Mouse (Mus musculus) lung, embryonic 14.5 days (tissue): ENCODE data around the gene Rnase12. TPM values are rescaled to one million over a fixed set of nuclear protein-coding genes. Genes with fewer than 3 reads are reported as not detected.
A peak's percentile ranks its signal among the peaks of the same experiment; 100 is the strongest.

ENCODE experiments used
- ATAC-seq: fragments of 200-750 bp; cut with Nextera tagmentation; 2 replicates; pipeline ENCODE4 v1.8.0; 2017; ENCODE audit warnings: mild to moderate bottlenecking, moderate TSS enrichment, moderate library complexity; ENCODE audit not compliant: insufficient read depth
- DNase-seq: peaks from one replicate; pipeline ENCODE4 v3.0.0-alpha.2; 2015
- H3K27ac ChIP-seq: fragments of 300-500 bp; sonication (generic); 2 replicates; pipeline ENCODE4 v1.5.1; 2014; ENCODE audit warnings: low read depth, mild to moderate bottlenecking, moderate library complexity
- H3K27me3 ChIP-seq: fragments of 300-500 bp; sonication (generic); 2 replicates; pipeline ENCODE4 v1.6.1; 2014; ENCODE audit warnings: low read length, control low read depth; ENCODE audit not compliant: insufficient read depth
- H3K36me3 ChIP-seq: fragments of 300-500 bp; sonication (generic); 2 replicates; pipeline ENCODE4 v1.6.1; 2014; ENCODE audit warnings: control low read depth; ENCODE audit not compliant: insufficient read depth
- H3K4me1 ChIP-seq: fragments of 300-500 bp; sonication (generic); 2 replicates; pipeline ENCODE4 v1.6.1; 2014; ENCODE audit warnings: antibody characterized with exemption, control low read depth; ENCODE audit not compliant: insufficient read depth
- H3K4me2 ChIP-seq: fragments of 300-500 bp; sonication (generic); 2 replicates; pipeline ENCODE4 v1.6.1; 2014; ENCODE audit warnings: mild to moderate bottlenecking
- H3K4me3 ChIP-seq: fragments of 300-500 bp; sonication (generic); 2 replicates; pipeline ENCODE4 v1.5.1; 2014; ENCODE audit warnings: low read depth, low read length
- H3K9ac ChIP-seq: fragments of 300-500 bp; sonication (generic); 2 replicates; pipeline ENCODE4 v1.6.1; 2014
- H3K9me3 ChIP-seq: fragments of 300-500 bp; sonication (generic); 2 replicates; pipeline ENCODE4 v1.6.1; 2016; ENCODE audit warnings: low read depth, low read length, control low read depth
- CTCF ChIP-seq: IDR thresholded peaks from 2 replicates; pipeline ENCODE4 v1.5.1; 2016; ENCODE audit warnings: antibody characterized with exemption, low read depth
- WGBS: fragments of 180-500 bp; shearing (Covaris S2); extraction: QIAGEN DNeasy Blood & Tissue Kit; methylation state at CpG from one replicate; pipeline ENCODE4 v1.1.7; 2014; 5-methylcytosine and 5-hydroxymethylcytosine counted together
- polyA plus RNA-seq: library from polyadenylated mRNA; unstranded; fragments of >200 nt; fragmentation: Nextera tagmentation; extraction: Ambion mirVana; gene quantifications from 2 replicates; pipeline ENCODE4 v1.2.1, GENCODE M21; 2014

Gene Rnase12
- polyA plus RNA-seq, 1 experiment from 2014 or later: not detected

DNA sequence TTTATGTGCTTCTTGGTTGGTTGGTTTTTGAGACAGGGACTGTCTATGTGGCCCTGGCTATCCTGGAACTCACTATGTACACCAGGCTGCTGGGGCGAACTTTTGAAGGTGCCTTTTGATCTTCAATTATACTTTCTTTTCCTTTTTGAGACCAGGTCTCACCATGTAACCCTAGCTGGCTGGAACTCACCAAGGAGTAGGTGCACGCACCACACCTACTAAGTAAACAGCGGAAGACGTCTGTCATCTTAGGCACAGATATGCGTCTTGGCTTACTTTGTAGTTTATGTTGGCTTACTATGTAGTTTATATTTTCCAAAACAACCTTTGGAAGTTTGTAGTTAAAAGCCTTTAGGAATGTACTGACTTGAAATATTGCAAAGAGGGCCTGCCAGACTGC, 11.5 kb upstream of the Rnase12 start:
- DNase-seq (no peak), ATAC-seq (no peak)
- H3K4me2 ChIP-seq: no peak overlapping the region
- no peak overlapping the region for H3K4me3 ChIP-seq
- no peaks in the 10 kb centered on the region for H3K27me3 ChIP-seq
- 64% methylated on average over 5 of the region's 5 CpGs for WGBS
- H3K9ac ChIP-seq: no peak overlapping the region
- H3K9me3 ChIP-seq: no peaks in the 10 kb centered on the region
- H3K27ac ChIP-seq: no peak overlapping the region
- H3K4me1 ChIP-seq: 0 out of 2 replicates have a peak, but pooled peaks cover 10% of the 10 kb centered on the region
- H3K36me3 ChIP-seq: no peaks in the 10 kb centered on the region
- no peak for TF ChIP-seq CTCF

DNA sequence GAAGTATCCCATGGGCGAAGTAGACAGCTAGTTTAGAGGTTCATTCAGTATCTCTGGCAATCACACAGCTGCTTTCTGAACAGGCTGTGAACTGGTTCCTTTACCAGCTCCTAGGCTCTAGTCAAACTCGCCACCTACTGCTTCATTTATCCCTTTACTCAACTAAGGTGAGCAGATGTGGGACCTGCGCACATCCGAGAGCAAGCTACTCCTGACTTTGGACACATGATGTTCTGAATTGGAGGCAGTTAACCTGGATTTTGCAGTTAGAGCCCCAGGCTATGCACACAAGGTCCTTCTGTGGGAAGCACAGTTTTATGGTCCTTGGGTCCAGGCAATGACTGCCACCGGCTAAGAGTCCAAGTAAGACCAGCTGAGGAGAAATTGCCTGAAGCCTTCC, 3.3 kb upstream of the Rnase12 start:
- Histone ChIP-seq H3K4me2 (no peak overlapping the region), H3K27me3 (no peaks in the 10 kb centered on the region), H3K9me3 (no peaks in the 10 kb centered on the region), H3K27ac (no peak overlapping the region), H3K4me3 (no peak overlapping the region), H3K4me1 (no peaks in the 10 kb centered on the region), H3K36me3 (no peaks in the 10 kb centered on the region), H3K9ac (no peak overlapping the region)
- WGBS: 92% methylated on average over 5 of the region's 5 CpGs
- DNase-seq (no peak), ATAC-seq (no peak)
- no peak for TF ChIP-seq CTCF

DNA sequence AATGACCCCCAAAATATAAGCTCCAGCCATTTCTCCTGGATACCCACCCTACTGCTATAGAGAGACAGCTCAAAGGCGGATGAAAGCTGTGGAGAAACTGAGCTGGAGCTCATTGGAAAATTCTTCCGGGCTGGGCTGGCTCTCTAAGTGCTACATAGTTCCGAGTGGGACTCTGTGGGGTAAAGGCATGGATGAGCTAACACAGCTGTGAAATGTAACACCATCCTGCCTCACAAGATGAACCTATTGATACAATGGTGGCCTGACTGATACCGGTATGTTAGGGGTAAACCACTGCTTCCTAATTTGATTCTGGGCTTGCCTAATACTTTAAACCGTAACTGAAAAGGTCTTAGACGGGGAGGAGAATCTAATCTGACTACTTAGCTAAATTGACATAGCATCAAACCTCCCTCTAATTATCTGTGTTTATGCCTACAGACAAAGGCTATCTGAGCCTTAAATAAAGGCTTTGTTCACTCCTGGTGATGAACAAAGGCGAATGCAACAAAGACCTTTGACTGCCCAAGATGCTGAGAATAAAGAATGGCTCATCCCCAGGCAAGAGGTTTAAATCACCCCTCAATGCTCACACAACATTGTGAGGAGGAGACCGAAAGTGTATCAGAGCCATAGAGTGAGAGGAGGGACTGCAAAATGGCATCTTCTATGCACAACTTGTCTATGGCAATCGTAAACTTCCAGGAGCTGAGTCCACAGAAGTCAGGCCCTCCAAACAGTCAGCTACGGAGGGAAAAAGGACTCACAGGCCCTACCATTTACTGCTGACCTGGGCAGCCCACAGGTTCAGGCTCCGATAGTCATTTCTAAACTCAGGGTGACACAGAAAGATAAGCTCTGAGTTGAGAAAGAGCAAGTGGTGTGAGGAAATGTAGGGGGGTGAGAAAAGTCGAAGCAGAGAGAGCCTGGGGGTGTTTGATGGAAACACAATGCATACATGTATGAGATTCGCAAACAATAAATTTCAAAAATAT, 2.9 kb downstream of the Rnase12 start:
- no peak for DNase-seq
- Histone ChIP-seq H3K9me3 (no peaks in the 10 kb centered on the region), H3K4me3 (no peak overlapping the region), H3K4me2 (no peak overlapping the region), H3K9ac (no peak overlapping the region), H3K36me3 (no peaks in the 10 kb centered on the region), H3K4me1 (no peaks in the 10 kb centered on the region), H3K27me3 (no peaks in the 10 kb centered on the region), H3K27ac (no peak overlapping the region)
- no peak for ATAC-seq
- TF ChIP-seq CTCF: no peak
- 70% methylated on average over 13 of the region's 13 CpGs for WGBS

DNA sequence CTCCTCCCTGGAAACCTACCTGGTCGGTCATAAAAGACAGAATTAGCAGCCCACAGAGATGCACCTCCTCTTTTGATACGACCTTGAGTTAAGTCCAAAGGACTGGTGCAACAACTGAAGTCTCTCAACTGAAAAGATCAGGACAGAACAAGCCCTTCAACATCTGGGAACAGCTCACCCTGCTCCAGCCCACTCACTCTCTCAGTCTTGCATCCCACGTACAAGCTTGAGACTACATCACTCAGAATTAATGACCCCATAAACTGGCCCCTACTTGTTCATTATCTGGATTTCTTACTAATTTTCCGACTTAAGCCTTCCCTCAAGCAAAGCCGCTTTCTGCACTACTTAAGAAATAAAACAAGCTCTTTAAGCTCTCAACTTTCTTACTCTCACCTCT, 4.3 kb downstream of the Rnase12 start:
- H3K27me3 ChIP-seq: no peaks in the 10 kb centered on the region
- no peak for DNase-seq
- no peak for TF ChIP-seq CTCF
- no peak for ATAC-seq
- H3K27ac ChIP-seq: no peak overlapping the region
- no peaks in the 10 kb centered on the region for H3K9me3 ChIP-seq
- no peaks in the 10 kb centered on the region for H3K4me1 ChIP-seq
- H3K36me3 ChIP-seq: no peaks in the 10 kb centered on the region
- H3K9ac ChIP-seq: no peak overlapping the region
- WGBS: 66% methylated on average over 5 of the region's 5 CpGs
- H3K4me3 ChIP-seq: no peak overlapping the region
- no peak overlapping the region for H3K4me2 ChIP-seq

DNA sequence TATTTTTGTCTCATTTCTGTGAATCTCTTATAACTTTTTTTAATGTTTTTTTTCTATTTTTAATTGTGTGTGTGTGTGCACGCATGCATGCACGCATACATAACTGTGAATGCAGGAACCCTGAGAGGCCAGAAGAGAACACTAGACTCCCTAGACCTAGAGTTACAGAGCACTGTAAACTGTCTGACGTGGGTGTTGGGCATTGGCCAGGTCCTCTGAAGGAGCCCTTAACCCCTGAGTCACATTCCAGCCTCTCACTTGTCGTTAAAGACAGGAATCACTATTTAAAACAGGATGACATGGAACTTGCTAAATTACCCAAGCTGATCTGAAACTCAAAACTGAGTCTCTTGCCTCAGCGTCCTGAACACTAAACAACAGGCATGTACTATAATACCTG, 5.5 kb downstream of the Rnase12 start:
- Histone ChIP-seq H3K4me2 (no peak overlapping the region), H3K27me3 (no peaks in the 10 kb centered on the region), H3K4me1 (no peaks in the 10 kb centered on the region), H3K4me3 (no peak overlapping the region), H3K9me3 (no peaks in the 10 kb centered on the region), H3K9ac (no peak overlapping the region), H3K36me3 (no peaks in the 10 kb centered on the region), H3K27ac (no peak overlapping the region)
- peak; percentile 45 for DNase-seq
- no peak for TF ChIP-seq CTCF
- WGBS: 46% methylated on average over 5 of the region's 5 CpGs
- no peak for ATAC-seq

DNA sequence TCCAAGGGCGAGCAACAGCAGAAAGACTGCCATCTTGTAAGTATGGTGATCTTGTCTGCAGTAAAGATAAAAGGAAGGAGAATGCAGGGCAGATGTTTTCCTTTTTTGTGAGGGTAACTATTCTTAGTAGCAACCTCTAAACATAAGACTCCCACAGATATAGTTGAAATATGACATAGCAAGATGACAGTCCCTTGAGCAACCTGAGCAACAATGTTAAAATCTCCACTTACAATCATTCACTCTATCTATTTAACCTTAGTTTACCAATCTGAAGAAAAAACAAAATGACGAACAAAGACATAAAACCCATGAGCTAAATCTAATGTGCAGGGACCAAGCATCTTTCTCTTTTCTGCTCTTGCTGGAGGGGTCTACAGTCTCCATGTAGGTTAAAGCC, 7.4 kb downstream of the Rnase12 start, which contains the start of gene Rnase11:
Gene Rnase11 (minus strand): TSS at position 101 of the 400 bp plus-strand sequence.
- no peak for TF ChIP-seq CTCF
- DNase-seq: no peak
- no peaks in the 10 kb centered on the region for H3K4me1 ChIP-seq
- no peaks in the 10 kb centered on the region for H3K36me3 ChIP-seq
- H3K9me3 ChIP-seq: no peaks in the 10 kb centered on the region
- H3K4me3 ChIP-seq: no peak within 1 kb of the TSS
- H3K9ac ChIP-seq: no peak within 1 kb of the TSS
- WGBS: 74% methylated on average over 2 of the region's 2 CpGs
- no peak within 1 kb of the TSS for H3K4me2 ChIP-seq
- no peak for ATAC-seq
- no peak within 1 kb of the TSS for H3K27ac ChIP-seq
- H3K27me3 ChIP-seq: no peaks in the 10 kb centered on the region

DNA sequence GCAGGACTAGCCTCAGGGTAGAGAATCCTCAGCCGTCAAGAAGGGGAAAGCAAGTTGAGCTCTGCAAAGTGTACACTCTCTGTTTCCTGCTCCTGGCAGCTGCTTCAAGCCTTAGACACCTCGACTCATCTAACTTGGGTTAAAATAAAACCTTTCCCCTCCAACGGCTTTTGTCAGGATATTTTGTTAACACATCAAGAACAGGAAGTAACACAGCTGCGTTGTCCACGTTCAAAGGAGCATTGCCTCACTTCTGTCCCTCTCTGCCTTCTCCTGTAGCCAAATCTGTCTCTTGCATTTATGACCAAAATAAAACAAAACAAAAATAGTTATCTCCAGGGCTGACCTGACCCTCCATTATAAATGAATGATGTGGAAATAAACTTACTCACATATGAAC, 9.6 kb downstream of the Rnase12 start:
- 22% methylated on average over 5 of the region's 5 CpGs for WGBS
- Histone ChIP-seq H3K27me3 (no peaks in the 10 kb centered on the region), H3K9me3 (no peaks in the 10 kb centered on the region), H3K4me1 (no peaks in the 10 kb centered on the region), H3K9ac (no peak overlapping the region), H3K36me3 (no peaks in the 10 kb centered on the region), H3K27ac (no peak overlapping the region), H3K4me2 (no peak overlapping the region), H3K4me3 (no peak overlapping the region)
- DNase-seq (peak; percentile 69), ATAC-seq (peak; percentile 29; the same call in 1 of the 2 replicates)
- TF ChIP-seq CTCF: no peak
